Mouse (Mus musculus): Measurements from ENCODE around the gene Klhl10.

Gene Klhl10

DNA sequence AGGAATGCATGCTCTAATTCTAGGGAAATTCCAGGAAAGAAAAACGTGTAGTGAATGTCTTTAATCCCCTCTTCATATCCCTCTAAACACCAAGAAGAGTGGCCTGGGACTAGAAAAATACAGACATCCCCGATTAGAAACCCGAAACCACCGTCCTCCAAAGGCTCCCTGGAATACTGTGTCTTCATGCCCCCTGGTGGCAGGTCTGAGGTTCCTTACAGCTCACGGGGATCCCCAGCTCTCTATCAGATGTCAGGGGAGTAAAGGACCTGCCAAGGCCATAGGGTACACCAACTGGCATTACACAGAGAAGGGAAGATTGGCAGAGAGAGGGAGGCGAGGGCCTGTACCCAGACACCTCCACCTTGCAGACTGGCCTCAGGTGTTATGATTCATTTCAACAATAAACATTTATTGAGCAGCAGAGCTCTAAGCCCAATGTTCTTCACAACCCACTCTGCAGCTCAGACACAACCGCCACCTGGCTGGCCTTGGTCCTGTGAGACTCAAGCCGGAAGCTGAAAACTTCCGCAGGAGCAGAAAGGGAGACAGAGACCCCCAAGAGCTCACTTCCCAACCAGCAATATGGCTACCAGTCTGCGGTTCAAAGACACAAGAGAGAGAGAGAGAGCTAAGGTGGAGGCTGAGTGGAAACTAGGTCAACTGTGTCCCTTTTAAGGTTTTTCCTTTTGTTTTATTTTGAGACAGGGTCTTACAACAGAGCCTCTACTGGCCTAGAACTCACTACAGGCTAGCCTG, 33.5 kb upstream of the Klhl10 start:
- peak; percentile 72 to 89 for DNase-seq (ENCODE audit: inconsistent age in 2 of 2, low spot score in 1 of 2)

DNA sequence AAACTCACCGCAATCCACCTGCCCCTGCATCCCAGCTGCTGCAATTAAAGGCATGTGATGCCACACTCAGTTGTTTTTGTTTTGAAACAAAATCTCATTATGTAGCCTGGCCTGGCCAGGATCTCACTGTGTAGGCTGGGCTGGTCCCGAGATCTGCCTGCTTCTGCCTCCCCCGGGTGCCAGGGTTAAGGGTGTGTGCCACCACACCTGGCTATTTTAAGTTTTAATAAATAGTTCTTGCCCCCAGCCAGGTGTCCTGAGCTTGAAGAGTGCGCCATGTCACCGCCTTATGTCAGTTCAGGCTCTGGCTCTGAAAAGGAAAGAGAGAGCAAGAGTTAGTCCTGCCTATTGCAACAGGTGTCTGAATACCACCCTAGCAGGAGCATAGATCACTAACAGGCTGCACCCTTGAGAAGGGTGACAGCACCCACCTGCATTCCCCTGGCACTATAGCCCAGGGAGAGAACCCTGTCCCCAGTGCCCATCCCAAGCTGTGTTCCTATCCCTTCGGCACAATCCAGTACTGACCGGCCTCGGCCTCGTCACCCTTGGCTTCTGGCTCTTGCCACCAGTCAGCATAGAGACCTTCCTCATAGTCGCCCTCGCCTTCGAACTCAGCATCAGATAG, 32.8 kb upstream of the Klhl10 start:
- no peak for DNase-seq (ENCODE audit: inconsistent age in 2 of 2, low spot score in 1 of 2)

DNA sequence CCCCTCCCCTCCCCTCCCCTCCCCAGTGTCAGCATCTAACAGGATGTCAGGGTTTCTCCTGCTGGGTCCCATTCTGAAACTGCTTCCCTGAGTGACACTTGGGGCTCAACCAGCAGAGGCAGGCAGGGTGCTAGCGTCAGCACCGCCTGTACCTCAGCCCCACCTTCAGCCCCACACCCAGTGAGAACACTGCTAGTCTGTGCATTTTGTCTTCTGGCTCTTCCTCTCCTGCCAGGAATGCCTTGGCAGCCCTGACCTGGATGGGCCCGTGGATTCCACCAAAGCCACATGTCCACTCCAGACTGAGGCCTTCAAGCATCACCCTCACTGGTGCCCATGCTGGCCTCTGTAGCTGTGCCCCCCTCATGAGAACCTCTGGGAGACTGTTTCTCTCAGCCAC, 32.0 kb upstream of the Klhl10 start:
- no peak for DNase-seq (ENCODE audit: inconsistent age in 2 of 2, low spot score in 1 of 2)

DNA sequence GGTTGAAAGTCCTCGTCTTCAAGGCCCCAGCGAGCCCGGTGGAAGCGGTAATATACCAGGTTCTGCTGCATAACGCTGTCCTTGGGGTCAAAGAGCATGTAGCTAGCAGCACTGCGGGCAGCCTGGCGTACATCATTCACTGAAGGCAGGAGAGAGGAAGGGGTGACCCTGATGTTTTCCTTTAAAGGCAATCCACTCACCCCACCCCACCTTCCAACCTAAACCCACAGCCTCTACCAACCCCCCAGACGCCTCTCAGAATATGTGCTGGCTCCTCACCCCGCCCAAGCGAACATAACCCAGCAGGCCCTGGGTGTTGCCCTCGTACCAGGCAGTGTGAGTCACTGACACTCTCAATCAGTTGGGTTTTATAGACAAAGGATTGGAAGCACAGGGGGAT, 30.0 kb upstream of the Klhl10 start:
- peak; percentile 45 to 68 for DNase-seq (ENCODE audit: inconsistent age in 2 of 2, low spot score in 1 of 2)

DNA sequence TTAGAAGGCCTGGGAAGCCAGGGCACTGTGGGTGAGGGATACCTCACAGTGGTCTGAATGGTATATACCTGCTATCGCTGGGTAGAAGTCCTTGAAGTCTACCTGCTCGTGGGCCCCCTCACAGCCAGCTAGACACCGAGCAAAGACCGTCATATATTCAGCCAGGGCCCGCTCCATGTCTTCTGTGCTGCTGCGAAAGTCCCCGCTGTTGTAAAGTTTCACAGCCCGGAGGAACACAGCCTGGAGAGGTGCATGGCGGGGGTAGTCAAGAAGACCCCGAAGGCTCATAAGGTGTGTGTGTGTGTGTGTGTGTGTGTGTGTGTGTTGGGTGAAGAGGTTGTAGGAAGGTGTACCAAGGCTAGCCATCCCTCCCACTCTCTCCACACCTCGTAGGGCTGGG, 28.2 kb upstream of the Klhl10 start:
- no peak for DNase-seq (ENCODE audit: inconsistent age in 2 of 2, low spot score in 1 of 2)

DNA sequence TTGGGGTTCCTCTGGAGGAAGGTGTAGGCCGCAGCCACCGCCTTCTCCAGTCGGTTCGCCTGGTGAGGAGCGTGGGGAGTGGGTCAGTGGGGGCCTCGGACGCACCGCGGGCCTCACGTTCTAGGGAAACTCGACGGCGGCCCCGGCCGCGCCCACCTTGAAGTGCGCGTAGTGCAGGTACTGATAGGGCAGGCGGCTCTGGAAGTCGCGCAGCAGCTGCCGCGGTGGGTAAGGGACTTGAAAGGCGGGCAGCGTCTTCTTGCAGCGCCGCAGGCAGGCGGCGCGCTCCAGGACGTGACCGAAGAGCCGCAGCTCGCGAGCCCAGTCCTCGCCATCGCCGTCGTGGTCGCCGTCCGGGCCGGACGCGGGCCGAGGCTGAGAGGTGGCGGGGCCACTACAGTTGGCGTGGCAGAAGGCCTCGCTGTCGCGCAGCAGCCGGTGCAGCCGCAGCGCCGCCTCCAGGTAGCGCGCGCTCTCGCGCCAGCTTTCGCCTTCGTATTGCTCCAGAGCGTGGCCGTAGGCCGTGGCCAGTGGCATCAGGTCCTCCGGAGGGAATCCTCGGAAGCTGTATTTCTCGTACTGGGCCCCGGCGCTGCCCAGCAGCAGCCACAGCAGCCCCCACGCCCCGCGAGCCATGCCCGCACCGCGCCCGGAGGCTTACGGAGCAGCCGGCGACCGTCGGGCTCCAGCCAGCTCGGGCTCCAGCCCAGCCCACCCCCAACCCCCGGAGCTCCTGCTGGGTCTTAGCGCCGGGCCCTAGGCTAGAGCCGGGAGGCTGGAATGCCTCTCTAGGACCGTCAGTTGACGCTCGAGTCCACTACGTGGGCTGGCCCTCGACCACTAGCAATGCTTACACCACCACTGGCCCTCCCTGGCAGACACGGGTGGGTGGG, 27.4 kb upstream of the Klhl10 start, which contains the start of gene P3h4:
P3h4 (minus strand) TSS at position 816 of the 893 bp plus-strand sequence.
- DNase-seq (ENCODE audit: inconsistent age in 2 of 2, low spot score in 1 of 2) = peak; percentile 89 to 96

DNA sequence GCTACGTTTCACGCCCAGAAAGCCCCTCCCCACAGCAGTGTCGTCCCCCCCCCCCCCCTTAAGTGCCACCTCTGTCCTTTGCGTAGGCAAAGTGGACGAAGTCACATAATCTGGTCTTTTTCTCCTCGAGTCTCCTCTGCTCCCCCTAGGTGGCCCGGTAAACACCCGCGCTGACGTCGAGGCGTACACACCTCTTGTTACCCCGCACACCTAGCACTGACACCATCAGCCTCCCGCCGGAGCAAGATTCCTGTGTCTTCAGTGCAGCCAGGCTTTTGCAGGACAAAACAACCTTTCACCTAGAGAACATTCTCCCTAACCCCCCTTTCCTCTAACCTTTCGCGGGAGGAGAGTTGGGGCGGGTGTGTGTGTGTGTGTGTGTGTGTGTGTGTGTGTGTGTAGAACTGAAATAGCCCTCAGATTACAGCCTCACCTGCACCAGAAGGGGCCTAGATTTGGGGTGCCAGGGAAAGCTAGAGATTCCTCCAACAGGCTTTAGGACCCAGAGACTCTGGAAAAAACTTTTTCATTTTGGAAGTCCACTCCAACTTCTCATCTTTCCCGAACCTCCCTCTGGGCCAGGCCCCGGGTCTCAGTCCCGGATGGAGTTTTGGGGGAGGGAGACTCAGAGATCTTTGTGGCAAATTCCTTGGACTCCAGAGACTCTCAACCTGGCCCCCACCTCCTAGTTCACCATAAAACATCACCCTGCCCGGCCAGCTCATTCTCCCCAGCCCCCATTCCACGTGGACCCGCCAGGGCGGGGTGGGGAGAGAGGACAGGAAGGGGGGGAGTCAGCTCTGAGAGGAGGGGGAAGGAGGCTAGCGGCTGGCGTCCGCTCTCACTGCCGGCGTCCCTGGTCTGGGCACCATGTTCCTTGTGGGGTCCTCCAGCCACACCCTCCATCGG, 26.5 kb upstream of the Klhl10 start, which contains the start of gene Fkbp10:
Fkbp10 (plus strand) TSS at position 784 of the 909 bp plus-strand sequence.
- DNase-seq (ENCODE audit: inconsistent age in 2 of 2, low spot score in 1 of 2) = peak; percentile 85 to 88

DNA sequence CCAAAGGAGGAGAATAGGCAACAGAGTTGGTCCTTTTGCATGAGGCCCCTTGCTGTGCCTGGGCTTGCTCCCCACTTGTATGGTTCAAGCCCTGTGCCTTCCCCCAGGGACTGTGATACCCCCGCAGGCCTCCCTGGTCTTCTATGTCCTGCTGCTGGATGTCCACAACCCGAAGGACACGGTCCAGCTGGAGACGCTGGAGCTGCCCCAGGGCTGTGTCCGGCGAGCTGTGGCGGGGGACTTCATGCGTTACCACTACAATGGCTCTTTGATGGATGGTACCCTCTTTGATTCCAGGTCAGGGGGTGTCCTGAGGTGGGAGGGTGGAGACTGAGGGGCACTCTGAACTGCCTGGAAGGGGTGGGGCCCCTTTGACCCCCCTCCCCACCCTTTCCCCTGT, 20.2 kb upstream of the Klhl10 start:
- no peak for DNase-seq (ENCODE audit: inconsistent age in 2 of 2, low spot score in 1 of 2)

DNA sequence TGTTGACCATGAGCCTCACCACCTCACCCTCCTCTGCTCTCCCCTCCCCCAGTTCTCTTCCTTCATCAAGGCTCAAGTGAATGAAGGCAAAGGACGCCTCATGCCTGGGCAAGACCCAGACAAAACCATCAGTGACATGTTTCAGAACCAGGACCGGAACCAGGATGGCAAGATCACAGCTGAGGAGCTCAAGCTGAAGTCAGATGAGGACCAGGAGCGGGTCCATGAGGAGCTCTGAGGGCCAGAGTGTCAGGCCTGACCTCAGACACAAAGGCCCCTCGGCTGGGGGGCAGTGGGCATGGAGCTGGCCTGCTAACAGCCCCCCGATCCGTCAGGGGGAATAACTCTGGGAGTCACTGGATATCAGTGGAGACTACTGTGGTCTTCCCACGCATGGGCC, 17.9 kb upstream of the Klhl10 start:
- DNase-seq (ENCODE audit: inconsistent age in 2 of 2, low spot score in 1 of 2) = no peak

DNA sequence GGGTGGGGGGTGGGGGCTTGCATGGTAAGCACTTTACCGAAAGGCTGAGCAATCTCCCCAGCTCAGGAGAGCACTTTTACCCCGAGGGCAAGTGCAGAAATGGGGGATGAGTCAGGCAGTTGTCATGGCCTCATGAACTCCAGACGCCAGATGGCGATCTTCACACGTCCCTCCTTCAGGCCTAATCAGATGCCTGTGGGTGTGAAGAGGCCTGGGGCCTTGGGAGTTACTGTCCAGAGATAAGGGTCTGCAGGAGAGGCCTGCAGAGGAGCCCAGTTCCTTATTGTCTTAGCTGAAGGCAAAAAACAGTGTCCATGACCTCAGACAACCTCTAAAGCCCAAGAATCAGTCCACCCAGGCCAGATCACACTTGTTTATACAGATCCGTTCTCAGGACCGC, 15.9 kb upstream of the Klhl10 start:
- peak; percentile 88 to 94 for DNase-seq (ENCODE audit: inconsistent age in 2 of 2, low spot score in 1 of 2)

DNA sequence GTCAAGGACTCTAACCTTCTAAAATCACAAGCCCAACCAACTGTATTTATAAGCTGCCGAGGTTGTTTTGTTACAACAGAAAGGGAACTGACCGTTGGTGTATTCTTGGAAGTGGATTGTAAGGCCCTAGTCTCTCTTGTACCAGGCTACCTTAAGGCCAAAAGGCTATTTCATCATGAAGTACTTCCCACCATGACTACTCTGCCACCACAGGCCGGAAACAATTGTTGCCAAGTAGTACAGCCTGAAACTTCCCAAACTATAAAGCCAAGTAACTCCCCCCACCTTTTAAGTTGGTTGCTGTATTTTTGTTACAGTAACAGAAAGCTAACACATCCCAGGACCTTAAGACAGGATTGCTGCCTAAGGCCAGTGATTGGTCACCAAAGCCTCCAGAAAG, 14.9 kb upstream of the Klhl10 start:
- DNase-seq (ENCODE audit: inconsistent age in 2 of 2, low spot score in 1 of 2) = no peak

DNA sequence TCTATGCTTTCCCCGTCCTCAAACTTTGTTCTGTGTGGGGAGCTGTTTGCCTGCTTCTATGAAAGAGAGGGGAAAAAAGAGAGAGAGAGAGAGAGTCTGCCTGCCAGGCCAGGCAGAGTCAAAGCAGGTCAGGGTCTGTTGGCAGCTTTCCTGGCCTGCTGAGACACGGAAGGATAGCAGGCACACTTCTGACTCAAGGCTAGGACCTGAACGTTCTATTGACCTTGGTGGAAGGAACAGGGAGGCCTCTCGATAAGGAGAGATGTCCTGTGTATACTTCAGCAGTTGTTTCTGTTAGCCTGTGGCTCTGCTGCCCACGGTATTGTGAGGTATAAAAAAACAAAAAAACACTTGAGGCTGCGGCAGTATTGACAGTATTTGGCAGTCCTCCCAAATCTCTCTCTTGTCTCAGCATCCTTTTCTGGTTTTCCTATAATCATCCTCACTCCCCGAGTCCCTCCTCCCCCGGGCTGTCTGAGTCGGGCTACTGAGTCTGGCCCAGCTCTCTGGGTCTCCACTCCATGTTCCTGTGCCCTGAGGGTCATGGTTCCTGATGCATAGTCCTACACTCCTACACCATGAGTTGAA, 13.0 kb upstream of the Klhl10 start:
- peak; percentile 94 to 95 for DNase-seq (ENCODE audit: inconsistent age in 2 of 2, low spot score in 1 of 2)

DNA sequence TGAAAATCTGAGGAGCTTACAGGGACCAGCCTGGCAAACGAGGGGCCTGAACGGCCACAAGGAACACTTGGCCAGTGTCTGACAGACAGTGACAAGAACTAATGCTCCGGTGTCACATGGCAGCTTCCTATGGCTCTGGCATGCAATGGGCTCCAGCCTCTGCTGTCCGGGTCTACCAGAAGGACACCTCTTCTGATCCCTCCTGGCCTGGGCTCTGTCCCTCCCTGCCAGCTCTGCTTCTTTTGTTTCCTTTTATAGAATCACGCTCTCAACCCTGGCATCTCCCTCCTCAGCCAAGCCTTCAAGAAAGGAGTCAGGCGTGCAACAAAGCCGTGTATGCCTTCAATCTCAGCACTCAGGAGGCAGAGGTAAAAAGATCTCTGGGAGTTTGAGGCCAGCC, 11.7 kb upstream of the Klhl10 start:
- DNase-seq (ENCODE audit: inconsistent age in 2 of 2, low spot score in 1 of 2) = no peak

DNA sequence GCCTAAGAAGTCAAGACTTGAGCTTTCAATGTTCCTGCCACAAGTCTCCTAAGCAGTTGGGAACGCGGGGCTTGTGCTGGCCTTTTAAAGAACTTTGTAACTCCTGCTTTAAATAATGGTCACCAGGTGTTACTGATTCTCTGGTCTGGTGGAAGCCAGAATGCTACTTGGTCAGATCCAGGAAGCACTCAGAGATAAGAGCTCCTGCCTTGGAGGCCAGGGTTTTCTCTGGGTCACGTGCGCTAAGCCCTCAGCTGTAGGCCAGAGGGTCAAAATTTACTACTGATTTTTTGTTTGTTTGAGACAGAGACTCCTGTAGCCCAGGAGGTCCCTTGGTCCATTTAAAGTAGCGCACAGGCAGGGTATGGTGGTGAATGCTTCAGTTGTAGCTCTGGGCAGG, 9.7 kb upstream of the Klhl10 start:
- DNase-seq (ENCODE audit: inconsistent age in 2 of 2, low spot score in 1 of 2) = no peak

DNA sequence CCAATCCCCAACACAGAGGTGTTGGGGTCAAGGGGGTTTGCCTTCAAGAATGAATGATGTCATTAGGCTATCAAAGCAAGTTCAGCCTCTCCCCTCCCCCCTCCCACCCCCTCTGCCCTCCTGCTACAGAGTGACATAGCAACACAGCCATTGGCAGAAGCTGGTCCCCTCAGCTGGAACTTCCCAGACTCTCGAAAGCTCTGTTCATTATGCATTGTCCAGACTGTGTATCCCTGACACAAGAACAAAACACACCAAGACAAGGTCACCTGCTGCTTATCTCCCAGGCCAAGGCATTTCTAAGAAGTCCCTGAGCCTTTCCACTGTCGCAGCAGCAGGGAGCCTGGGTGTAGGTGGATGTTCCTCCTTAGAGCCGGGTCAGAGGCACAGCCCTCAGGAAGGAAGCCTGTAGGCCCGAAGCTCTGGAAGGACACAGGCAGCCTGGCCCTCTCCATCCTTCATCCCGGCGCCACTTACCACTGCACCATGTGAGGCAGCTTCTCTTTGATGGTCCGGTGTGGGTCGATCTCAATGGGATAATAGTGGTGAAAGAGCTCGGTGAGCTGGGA, 6.0 kb upstream of the Klhl10 start:
- DNase-seq (ENCODE audit: inconsistent age in 2 of 2, low spot score in 1 of 2) = peak; percentile 45 to 72

DNA sequence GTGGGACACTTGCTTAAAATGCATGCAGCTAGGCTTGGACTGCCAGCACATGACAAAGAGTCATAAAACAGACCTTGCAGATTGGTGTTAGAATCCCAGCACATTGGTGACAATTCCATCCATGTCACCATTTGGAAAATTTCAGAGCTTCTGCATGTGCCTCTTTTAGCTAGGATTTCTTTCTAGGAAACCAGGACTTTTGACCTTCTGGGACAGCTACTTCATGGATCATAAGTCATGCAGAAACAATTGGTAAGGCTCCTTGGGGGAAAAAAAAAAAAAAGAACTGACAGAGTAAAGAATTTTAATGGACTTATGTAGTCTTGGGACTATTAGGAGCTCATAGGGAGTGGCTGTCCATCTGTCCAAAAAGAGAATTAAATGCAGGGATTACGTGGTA, 3.8 kb upstream of the Klhl10 start:
- DNase-seq (ENCODE audit: inconsistent age in 2 of 2, low spot score in 1 of 2) = no peak

DNA sequence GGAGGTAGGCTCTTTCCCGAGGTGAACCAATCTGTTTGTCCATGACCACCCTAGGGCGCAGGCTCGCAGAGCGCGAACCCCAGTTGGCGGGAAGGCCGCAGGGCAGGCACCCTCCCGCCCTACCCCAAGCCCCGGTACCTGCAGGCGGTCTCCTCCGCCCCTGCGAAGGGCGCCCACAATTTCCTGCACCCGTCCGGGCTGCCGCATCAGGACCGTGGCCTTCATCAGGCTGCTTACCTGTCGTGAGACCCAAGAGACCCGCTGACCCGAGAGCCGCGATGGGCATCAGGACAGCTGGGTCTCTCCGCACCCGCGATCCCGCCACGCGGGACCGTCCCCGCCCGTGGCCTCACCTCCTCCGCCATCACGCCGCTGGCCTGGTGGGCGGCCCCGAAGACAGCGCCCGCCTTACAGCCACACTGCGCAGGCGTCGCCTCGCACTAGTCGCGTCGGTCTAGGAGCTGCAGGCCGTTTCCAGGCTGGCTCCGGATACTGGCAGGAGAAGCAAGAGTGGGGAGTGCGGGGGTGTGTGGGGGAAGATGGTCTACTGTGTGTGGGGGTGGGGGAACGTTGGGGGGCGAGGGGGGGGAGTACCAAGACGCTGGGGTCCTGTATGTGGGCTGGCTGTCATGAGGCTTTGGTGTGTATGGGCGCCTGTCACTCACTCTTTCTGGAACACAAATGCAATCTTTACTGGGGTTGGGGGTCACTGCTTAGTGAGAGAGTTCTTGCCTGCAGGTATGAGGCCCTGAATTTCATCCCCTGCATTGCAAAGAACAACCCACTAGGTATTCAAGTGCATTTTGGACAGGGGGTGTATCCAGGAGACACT, 810 bp upstream of the Klhl10 start:
- DNase-seq (ENCODE audit: inconsistent age in 2 of 2, low spot score in 1 of 2) = peak; percentile 90 to 95

DNA sequence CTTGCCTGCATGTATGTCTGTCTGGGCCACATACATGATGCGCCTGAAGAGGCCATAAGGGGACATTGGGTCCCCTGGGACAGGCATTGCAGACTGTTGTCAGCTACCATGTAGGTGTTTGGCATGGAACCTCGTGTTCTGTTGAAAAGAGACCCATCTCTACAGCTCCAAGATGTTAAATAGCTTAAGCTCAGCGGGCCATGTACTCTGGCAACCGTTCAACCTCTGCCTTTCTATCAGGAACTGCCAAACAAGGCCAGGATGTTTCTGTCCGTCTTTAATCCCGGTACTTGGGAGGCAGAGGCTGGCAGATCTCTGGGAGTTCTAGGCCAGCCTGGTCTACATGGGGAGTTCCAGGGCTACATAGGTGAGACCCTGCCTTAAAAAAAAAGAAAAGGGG, 908 bp downstream of the Klhl10 start:
- no peak for DNase-seq (ENCODE audit: inconsistent age in 2 of 2, low spot score in 1 of 2)

DNA sequence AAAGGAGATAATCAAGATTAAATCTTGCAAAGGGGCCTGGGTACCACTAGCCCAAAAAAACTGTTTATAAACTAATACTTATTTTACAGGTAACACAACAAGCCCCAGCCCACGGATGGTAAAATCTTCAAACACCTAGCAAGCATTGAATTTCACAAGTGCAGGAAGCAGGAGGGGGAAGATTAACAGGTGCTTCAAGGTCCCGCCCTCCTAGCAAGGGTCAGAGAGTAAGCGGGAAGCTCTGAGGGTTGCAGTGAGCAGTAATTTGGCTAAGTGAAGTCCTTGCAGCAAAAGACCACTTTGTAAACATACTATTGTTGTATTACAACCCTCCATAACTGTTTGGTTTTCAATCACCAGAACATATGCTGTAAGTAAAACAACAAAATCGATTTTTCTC, 15.5 kb downstream of the Klhl10 start:
- no peak for DNase-seq (ENCODE audit: inconsistent age in 2 of 2, low spot score in 1 of 2)

Measured in adrenal gland, adult (tissue).